Mouse (Mus musculus) limb, embryonic 10.5 days (tissue): ENCODE measurements around the gene Ccr8. TPM values are rescaled to one million over a fixed set of nuclear protein-coding genes. Genes with fewer than 3 reads are reported as not detected.
A peak's percentile ranks its signal among the peaks of the same experiment; 100 is the strongest.

ENCODE experiments used
- DNase-seq: peaks from one replicate; pipeline ENCODE4 v3.0.0-alpha.2; 2017; ENCODE audit warnings: low spot score
- H3K27ac ChIP-seq: fragments of 300-500 bp; sonication (generic); 2 replicates; pipeline ENCODE4 v1.5.1; 2016; ENCODE audit warnings: mild to moderate bottlenecking
- H3K27me3 ChIP-seq: fragments of 300-500 bp; sonication (generic); 2 replicates; pipeline ENCODE4 v1.6.1; 2016; ENCODE audit warnings: low read depth, mild to moderate bottlenecking; ENCODE audit not compliant: poor library complexity, severe bottlenecking
- H3K36me3 ChIP-seq: fragments of 300-500 bp; sonication (generic); 2 replicates; pipeline ENCODE4 v1.6.1; 2016; ENCODE audit warnings: mild to moderate bottlenecking, moderate library complexity
- H3K4me1 ChIP-seq: fragments of 300-500 bp; sonication (generic); 2 replicates; pipeline ENCODE4 v1.6.1; 2016
- H3K4me3 ChIP-seq: fragments of 300-500 bp; sonication (generic); 2 replicates; pipeline ENCODE4 v1.5.1; 2016; ENCODE audit warnings: mild to moderate bottlenecking, moderate library complexity
- H3K9me3 ChIP-seq: fragments of 300-500 bp; sonication (generic); replicated peaks from 2 replicates; pipeline ENCODE4 v1.6.1; 2016; ENCODE audit warnings: mild to moderate bottlenecking
- WGBS: fragments of 180-500 bp; shearing (Covaris S2); methylation state at CpG from one replicate; pipeline ENCODE4 v1.1.7; 2016; 5-methylcytosine and 5-hydroxymethylcytosine counted together
- polyA plus RNA-seq: library from polyadenylated mRNA; unstranded; fragments of >200 nt; fragmentation: Nextera tagmentation; extraction: Ambion mirVana; gene quantifications from 2 replicates; pipeline ENCODE4 v1.2.1, GENCODE M21; 2016

Gene Ccr8
- not detected in 2 replicates for polyA plus RNA-seq

DNA sequence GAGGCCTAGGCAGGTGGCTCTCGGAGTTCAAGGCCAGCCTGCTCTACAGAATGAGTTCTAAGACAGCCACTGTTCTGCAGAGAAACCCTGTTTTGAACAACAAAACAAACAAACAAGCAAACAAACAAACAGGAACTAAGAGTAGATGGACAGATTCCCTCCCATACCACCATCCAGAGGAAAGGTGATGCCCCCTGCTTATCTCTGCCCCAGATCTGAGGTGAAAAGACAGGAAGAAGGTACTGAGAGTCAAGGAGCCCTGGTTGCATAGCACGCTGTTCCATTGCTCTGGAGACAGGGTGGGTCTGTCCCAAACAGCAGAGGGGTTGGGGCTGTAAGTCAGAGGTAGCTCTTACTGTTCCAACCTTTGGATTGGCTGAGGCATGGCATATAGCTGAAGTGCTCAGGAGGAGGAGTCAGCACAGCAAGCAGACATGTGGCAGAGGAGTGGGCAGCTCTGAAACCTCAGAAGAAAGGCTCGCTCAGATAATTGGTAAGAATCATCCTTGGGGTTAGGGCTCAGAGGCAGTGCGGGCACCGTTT is at the start of gene Ccr8:
Gene Ccr8 (plus strand): TSS at position 419 of the 543 bp plus-strand sequence.
- Histone ChIP-seq H3K4me3 (no peak within 1 kb of the TSS), H3K27ac (no peak within 1 kb of the TSS), H3K36me3 (no peaks in the 10 kb centered on the region), H3K9me3 (no peaks in the 10 kb centered on the region), H3K27me3 (no peaks in the 10 kb centered on the region), H3K4me1 (no peaks in the 10 kb centered on the region)
- 75% methylated on average over 5 of the region's 5 CpGs for WGBS
- DNase-seq = no peak

DNA sequence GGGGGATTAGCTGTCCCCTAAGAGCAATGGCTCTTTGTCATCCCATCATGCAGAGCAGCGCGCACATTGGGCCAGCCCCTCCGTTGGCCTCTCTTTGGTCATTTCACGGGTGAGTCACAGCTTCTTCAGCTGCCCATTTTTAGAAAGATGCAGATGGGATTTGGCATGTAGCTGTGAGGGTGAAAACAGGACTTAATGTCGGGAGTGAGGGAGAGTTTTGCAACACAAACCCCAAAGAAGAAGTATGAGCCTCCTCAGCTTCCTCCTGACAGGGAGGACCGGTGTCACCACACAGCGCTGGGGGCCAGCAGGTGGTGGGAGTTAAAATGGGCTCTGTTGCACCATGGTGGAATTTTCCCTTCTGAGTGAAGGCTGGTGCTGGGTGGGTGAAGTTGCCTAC is 48.8 kb upstream of the Ccr8 start:
- Histone ChIP-seq H3K9me3 (no peaks in the 10 kb centered on the region), H3K27me3 (no peaks in the 10 kb centered on the region), H3K4me1 (no peaks in the 10 kb centered on the region), H3K36me3 (no peaks in the 10 kb centered on the region), H3K27ac (no peak overlapping the region), H3K4me3 (no peak overlapping the region)
- no peak for DNase-seq
- 87% methylated on average over 7 of the region's 7 CpGs for whole genome bisulfite sequencing

DNA sequence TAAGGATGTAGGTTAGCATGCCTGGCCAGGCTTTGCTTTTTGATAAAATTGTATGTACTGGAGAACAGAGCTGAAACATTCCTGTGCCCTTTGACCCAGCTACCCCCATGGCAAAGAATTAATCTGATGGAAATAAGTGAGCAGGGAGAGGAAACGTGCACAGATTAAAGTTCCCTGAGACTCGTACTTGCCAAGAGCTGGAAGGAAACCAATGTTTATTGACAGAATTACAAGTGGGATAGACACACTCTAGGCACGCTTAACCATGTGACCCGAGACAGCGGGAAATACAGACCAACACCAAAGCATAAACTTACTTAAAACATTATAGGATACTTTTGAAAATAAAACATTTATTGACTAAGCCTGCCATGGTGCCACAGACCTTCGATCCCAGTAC is 43.4 kb upstream of the Ccr8 start:
- H3K4me1 ChIP-seq = no peaks in the 10 kb centered on the region
- WGBS = 84% methylated on average over 6 of the region's 6 CpGs
- H3K27me3 ChIP-seq = no peaks in the 10 kb centered on the region
- no peak overlapping the region for H3K27ac ChIP-seq
- H3K36me3 ChIP-seq = no peaks in the 10 kb centered on the region
- no peak overlapping the region for H3K4me3 ChIP-seq
- DNase-seq = no peak
- H3K9me3 ChIP-seq = no peaks in the 10 kb centered on the region

DNA sequence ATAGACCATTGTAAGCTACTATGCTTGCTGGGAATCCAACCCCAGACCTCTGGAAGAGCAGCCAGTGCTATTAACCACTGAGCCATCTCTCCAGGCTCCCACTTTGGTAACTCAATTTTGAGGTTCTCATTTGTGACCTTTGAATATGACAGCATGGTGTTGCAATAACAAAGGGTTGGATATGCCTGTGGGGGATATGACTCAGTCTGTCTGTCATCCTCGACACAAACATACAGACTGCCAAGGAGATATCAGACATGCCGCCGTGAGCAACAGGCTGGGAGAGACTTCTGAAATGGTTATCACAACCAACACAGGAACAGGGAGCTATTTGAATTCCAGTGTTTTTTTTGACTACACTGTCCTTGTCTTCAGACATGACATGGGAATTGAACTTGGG is 42.5 kb upstream of the Ccr8 start:
- no peak for DNase-seq
- no peaks in the 10 kb centered on the region for H3K4me1 ChIP-seq
- WGBS = 86% methylated on average over 3 of the region's 3 CpGs
- no peaks in the 10 kb centered on the region for H3K36me3 ChIP-seq
- H3K9me3 ChIP-seq = no peaks in the 10 kb centered on the region
- no peaks in the 10 kb centered on the region for H3K27me3 ChIP-seq
- no peak overlapping the region for H3K4me3 ChIP-seq
- no peak overlapping the region for H3K27ac ChIP-seq

DNA sequence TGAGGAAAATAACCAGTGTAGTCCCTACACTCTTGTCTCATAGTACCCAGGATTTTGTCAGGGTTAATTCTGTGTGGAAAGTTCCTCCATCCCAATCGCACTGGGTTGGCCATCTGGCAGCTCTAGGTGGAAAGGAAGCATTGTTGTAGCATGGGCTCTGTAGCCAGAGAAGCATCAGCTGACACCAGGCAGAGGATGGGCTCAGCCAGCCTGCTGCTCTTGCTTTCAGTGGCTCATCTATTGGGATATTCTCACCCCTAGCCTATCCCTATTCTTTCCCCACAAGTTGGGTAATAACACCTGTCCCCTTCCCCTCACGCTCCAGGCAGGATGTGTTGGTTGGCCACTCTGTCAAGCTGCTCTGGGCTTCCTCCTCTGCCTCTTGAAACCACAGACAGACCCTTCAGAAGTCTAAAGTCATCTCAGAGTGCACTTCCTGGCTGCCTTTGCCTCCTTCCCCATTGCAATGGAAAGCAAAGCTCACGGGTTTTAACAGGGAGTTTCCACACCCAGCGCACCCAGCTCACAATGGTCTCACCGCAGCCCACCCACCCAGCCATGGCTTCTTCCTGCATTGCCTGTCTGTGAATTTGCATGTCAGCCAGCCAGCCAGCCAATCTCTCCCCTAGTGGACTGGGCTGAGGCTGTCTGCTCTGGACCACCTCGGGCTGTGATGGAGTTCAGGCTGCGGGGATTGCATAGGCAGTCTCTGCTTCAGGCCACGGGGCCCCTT is 37.2 kb upstream of the Ccr8 start:
- H3K4me1 ChIP-seq = peaks cover 4% of the 10 kb centered on the region; the same call in 1 of the 2 replicates
- H3K4me3 ChIP-seq = no peak overlapping the region
- no peak for DNase-seq
- H3K27me3 ChIP-seq = no peaks in the 10 kb centered on the region
- no peaks in the 10 kb centered on the region for H3K36me3 ChIP-seq
- WGBS = 64% methylated on average over 8 of the region's 8 CpGs
- no peaks in the 10 kb centered on the region for H3K9me3 ChIP-seq
- H3K27ac ChIP-seq = peak overlapping the region; percentile 28; the same call in 1 of the 2 replicates

DNA sequence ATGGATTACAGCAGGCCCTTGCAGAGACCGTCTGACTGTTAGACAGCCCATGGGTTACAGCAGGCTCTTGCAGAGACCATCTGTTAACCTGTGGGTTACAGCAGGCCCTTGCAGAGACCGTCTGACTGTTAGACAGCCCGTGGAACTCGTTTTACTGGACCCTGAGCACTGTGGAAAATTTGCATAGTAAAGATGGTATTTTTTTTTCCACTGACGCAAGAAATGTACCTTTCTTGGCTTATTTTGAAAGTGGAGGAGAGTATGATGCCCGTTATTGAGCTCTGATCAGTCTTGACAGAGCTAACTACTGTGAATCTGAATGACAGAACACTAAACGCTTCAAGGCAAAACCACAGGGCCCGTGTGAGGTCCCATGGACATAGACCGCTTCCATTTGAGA is 35.7 kb upstream of the Ccr8 start:
- Histone ChIP-seq H3K27me3 (no peaks in the 10 kb centered on the region), H3K36me3 (no peaks in the 10 kb centered on the region), H3K4me1 (peaks cover 4% of the 10 kb centered on the region; the same call in 1 of the 2 replicates), H3K27ac (no peak overlapping the region), H3K9me3 (no peaks in the 10 kb centered on the region), H3K4me3 (no peak overlapping the region)
- DNase-seq = no peak
- 83% methylated on average over 9 of the region's 9 CpGs for WGBS

DNA sequence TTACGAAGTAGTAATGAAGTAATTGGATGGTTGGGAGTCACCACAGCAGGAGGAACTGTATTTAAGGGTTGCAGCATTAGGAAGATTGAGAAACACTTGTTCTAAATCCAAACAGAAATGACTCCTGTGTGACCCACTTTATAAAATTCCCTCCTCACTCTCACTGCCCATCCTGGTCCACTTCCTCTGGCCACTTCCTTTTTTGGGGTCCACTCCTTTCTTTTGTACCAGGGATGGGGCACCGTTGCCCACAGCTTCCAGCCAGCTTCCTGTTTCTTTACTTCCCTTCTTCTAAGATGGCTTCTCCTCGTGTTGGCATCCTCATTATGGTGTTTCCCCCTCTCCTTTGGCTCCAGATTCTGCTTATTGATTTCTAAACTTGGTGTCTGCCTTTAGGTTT is 33.2 kb upstream of the Ccr8 start:
- peaks cover 4% of the 10 kb centered on the region; the same call in 1 of the 2 replicates for H3K4me1 ChIP-seq
- no peaks in the 10 kb centered on the region for H3K9me3 ChIP-seq
- no peaks in the 10 kb centered on the region for H3K27me3 ChIP-seq
- DNase-seq = no peak
- H3K27ac ChIP-seq = no peak overlapping the region
- H3K4me3 ChIP-seq = no peak overlapping the region
- H3K36me3 ChIP-seq = no peaks in the 10 kb centered on the region
- WGBS = 77% methylated on average over 3 of the region's 3 CpGs

DNA sequence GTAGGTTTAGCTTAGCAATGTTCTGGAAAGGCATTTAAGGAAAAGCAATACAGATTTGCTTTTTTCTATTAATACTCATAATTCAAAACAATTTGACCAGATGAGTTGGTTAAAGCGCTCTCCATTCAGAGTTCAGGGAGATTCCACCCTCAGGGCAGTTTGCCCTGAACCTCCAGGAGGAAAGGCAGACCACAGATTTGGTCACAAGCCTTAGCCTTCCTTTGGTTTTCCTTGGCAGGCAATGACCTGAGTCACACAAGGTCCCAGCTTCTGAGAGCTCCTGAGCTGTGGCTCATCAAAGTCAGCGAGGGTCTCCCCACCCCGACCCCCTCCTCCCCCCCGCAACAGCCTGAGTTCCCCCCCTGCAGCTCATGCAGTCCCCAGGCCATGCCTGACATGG is 27.6 kb upstream of the Ccr8 start:
- 88% methylated on average over 4 of the region's 4 CpGs for WGBS
- H3K9me3 ChIP-seq = no peaks in the 10 kb centered on the region
- H3K4me1 ChIP-seq = no peaks in the 10 kb centered on the region
- DNase-seq = no peak
- H3K36me3 ChIP-seq = no peaks in the 10 kb centered on the region
- H3K27ac ChIP-seq = no peak overlapping the region
- H3K27me3 ChIP-seq = no peaks in the 10 kb centered on the region
- H3K4me3 ChIP-seq = no peak overlapping the region

DNA sequence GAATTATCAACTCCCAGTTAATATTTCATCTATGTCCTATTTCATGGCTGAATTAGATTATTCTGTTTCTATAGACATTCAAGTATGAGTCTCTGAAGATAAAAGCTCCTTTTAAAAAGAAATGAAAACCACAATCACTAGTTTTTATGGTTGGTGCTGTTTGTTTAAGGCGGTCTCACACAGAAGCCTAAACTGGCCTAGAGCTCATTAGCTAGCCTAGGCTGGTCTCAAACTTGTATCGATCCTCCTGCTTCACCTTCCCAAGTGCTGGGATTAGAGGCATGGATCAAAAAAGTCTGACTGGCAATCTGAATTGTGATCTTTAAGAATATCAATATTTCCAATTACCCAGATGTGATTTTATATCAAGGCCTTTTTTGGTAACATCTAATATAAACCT is 24.3 kb upstream of the Ccr8 start:
- H3K4me3 ChIP-seq = no peak overlapping the region
- DNase-seq = no peak
- H3K27ac ChIP-seq = no peak overlapping the region
- H3K9me3 ChIP-seq = no peaks in the 10 kb centered on the region
- WGBS = 85% methylated on average over 2 of the region's 2 CpGs
- H3K27me3 ChIP-seq = no peaks in the 10 kb centered on the region
- H3K36me3 ChIP-seq = no peaks in the 10 kb centered on the region
- H3K4me1 ChIP-seq = no peaks in the 10 kb centered on the region

DNA sequence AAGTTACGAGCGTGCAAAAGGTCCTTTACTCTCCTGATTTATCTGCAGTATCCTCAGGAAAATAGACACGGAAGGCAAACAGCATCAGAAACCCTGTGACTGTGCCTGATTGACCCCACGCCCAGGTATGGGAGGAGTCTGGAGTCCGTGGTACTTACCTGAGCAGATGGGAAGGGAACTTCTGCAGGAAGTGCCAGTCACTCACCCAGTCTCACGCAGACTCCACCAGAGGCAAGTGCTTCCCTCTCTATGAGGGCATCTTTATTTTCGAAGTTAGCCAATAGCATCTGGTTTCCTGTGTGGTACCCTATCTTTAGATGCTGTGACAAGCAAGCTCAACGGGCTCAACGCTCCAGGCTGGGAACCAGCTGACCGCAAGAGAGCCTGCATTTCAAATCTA is 23.9 kb upstream of the Ccr8 start:
- Histone ChIP-seq H3K9me3 (no peaks in the 10 kb centered on the region), H3K27me3 (no peaks in the 10 kb centered on the region), H3K36me3 (no peaks in the 10 kb centered on the region), H3K27ac (no peak overlapping the region), H3K4me1 (0 out of 2 replicates have a peak, but pooled peaks cover 1% of the 10 kb centered on the region), H3K4me3 (no peak overlapping the region)
- no peak for DNase-seq
- WGBS = 67% methylated on average over 10 of the region's 10 CpGs

DNA sequence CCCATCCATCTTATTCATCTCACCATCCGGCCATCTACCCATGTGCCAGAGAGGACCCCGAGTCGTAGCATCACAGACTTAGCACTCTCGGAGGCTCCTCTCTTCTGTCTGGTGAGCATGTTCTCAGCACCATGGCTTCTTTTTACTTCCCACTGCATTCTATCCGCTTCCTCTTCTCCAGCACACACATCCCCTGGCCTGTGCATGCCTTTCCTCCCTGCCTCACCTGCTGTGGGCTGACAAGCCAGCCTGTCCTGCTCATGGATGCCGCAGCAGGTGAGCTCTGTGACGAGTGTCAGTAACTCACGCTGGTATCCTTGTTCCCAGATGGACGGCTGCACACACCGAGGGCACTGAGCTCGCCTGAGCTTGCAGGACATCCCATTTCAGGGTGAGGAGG is 22.1 kb upstream of the Ccr8 start, which contains the start of gene Cx3cr1:
Gene Cx3cr1 (minus strand): TSS at position 101 of the 400 bp plus-strand sequence.
- Histone ChIP-seq H3K36me3 (no peaks in the 10 kb centered on the region), H3K4me1 (0 out of 2 replicates have a peak, but pooled peaks cover 2% of the 10 kb centered on the region), H3K9me3 (no peaks in the 10 kb centered on the region), H3K27me3 (no peaks in the 10 kb centered on the region), H3K27ac (no peak within 1 kb of the TSS), H3K4me3 (no peak within 1 kb of the TSS)
- DNase-seq = no peak
- 87% methylated on average over 11 of the region's 11 CpGs for WGBS

DNA sequence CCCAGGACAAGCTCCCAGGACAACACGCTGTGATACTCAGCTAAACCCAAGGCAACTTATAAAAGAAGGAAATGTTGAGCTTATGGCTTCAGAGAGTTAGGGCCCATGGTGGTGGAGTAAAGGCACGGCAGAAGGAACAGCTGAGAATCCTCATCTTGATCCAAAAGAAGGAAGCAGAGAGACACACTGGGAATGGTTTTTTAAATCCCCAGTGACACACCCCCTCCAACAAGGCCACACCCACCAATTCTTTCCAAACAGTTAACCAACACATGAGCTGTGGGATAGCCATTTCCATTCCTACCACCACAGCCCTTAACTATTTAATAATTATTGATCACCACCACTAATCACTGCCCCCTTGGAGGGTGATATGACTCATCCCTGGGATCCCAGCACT is 20.7 kb upstream of the Ccr8 start:
- DNase-seq = no peak
- H3K27me3 ChIP-seq = no peaks in the 10 kb centered on the region
- no peaks in the 10 kb centered on the region for H3K36me3 ChIP-seq
- H3K4me1 ChIP-seq = 0 out of 2 replicates have a peak, but pooled peaks cover 2% of the 10 kb centered on the region
- WGBS = 84% methylated on average over 2 of the region's 2 CpGs
- H3K4me3 ChIP-seq = no peak overlapping the region
- H3K27ac ChIP-seq = no peak overlapping the region
- H3K9me3 ChIP-seq = no peaks in the 10 kb centered on the region

DNA sequence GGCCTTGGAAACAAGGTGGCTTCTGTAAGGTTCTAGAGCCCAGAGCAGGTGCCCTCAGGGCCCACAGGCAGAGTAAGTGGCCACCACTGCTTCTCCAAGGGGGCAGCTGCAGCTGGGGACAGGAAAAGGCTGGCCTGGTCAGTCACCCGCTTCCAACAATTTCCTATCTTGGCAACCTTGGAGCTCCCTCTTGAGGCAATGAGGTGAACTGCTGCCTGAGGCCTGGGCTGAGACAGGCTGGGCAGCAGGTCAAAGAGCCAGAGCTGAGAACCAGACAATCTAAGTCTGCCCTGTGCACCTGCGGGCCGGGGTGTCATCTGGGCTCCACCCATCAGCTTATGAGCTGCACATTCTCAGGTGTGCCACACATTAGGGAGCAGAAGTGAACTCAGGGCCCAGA is 18.7 kb upstream of the Ccr8 start:
- DNase-seq = peak; percentile 85
- Histone ChIP-seq H3K27ac (0 out of 2 replicates have a peak overlapping the region, but pooled peaks have one; percentile 26), H3K27me3 (no peaks in the 10 kb centered on the region), H3K9me3 (no peaks in the 10 kb centered on the region), H3K4me3 (no peak overlapping the region), H3K4me1 (0 out of 2 replicates have a peak, but pooled peaks cover 2% of the 10 kb centered on the region), H3K36me3 (no peaks in the 10 kb centered on the region)
- WGBS = 34% methylated on average over 3 of the region's 3 CpGs
